Mouse (Mus musculus) spleen, adult 10 weeks (tissue): Measurements from ENCODE around the gene Iqcf6. TPM values are rescaled to one million over a fixed set of nuclear protein-coding genes. Genes with fewer than 3 reads are reported as not detected.

Experiments
- polyA plus RNA-seq: library from polyadenylated mRNA; stranded (reverse); fragments of 350-450 nt; fragmentation: Illumina TruSeq; extraction: RNeasy Lipid Tissue Mini Kit (QIAGEN cat#74804); gene quantifications from one replicate; pipeline ENCODE4 v1.2.3, GENCODE M21; 2015; ENCODE audit warnings: low replicate concordance; ENCODE audit not compliant: insufficient read depth

Iqcf6 gene
- polyA plus RNA-seq, result not detected

DNA sequence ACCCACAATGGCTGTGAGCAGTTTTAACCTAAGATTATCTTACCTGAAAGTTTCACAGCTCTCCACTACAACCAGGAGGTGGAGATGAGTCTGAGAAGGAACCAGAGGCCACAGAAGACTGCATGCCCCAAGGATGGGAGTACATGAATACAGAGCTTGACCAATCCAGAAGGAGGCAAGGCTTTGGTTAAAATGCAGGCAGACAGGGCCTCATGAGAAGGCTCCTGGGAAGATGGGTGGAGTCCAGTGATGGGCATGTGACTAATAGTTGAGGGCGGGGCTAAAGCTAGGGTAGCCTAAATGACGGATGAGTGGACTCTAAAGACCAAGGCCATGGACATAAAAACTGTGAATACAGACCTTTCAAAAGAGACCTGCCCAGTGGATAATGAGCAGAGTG, at the start of gene Iqcf6:
TSS of gene Iqcf6 (plus strand) at position 301 of the 400 bp plus-strand sequence.

DNA sequence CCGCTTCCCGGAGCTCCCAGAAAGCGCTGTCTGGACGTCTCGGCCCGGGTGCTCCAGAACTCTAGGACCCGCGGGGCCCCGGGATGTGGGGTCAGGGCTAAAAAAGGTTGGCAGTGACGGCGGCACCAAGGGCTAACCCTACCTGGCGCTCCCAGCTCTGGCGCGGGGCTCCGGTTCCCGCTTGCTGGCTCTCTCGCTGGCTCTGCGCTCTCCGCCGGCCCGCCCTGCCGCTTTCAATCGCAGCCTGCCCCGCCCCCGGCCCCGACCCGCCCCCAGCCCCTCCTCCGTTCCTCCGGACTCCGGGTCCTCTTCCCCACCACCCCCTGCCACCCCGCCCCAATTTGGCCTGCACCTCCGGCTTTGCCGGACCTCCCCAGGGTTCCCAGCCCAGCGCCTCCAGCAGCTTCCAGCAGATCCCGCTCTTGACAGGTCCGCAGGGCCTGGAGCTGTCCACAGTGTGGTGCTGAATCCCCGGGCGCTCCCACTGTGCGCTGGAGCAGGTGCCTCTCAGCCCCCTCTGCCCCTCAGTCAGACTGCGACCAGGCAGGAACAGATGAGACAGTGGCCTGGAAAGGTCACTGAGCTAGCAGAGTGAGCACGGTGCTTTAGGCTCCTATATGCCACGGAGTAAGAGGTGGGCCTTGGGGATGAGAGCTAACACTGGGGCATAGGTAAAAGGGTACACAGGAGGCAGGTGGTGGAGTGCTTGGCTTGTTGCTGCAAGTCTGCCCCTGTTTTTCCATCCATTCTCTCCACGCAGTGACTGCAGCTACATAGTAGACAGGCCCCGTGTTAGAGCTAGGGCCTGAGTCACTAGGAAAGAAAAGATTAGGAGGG, 29.7 kb downstream of the Iqcf6 start, which contains the start of gene Grm2:
TSS of gene Grm2 (minus strand) at position 199 of the 837 bp plus-strand sequence.

Other genes with a start within 250 kb of the Iqcf6 start
- 347 TPM for gene Rpl29, start 197.1 kb upstream of the Iqcf6 start, polyA plus RNA-seq
- 5.5 TPM for gene Acy1, start 188.3 kb upstream of the Iqcf6 start, polyA plus RNA-seq
- 19.7 TPM for gene Abhd14b, start 179.1 kb upstream of the Iqcf6 start, polyA plus RNA-seq
- gene Abhd14a, start 178.9 kb upstream of the Iqcf6 start, polyA plus RNA-seq, result 5.2 TPM
- 2.1 TPM for gene Pcbp4, start 173.3 kb upstream of the Iqcf6 start, polyA plus RNA-seq
- gene Gpr62, start 160.6 kb upstream of the Iqcf6 start, polyA plus RNA-seq, result not detected
- gene Rrp9, start 150.6 kb upstream of the Iqcf6 start, polyA plus RNA-seq, result 23.6 TPM
- gene Parp3, start 149.6 kb upstream of the Iqcf6 start, polyA plus RNA-seq, result 53.9 TPM
- not detected for gene Iqcf1, start 126.6 kb upstream of the Iqcf6 start, polyA plus RNA-seq
- not detected for gene Iqcf5, start 112.0 kb upstream of the Iqcf6 start, polyA plus RNA-seq
- gene Iqcf3, start 65.0 kb upstream of the Iqcf6 start, polyA plus RNA-seq, result not detected
- not detected for gene Iqcf4, start 55.6 kb upstream of the Iqcf6 start, polyA plus RNA-seq
- not detected for gene Grm2, start 29.5 kb downstream of the Iqcf6 start, polyA plus RNA-seq
- gene Tex264, start 59.3 kb downstream of the Iqcf6 start, polyA plus RNA-seq, result 25.8 TPM
- 16.4 TPM for gene Rad54l2, start 162.6 kb downstream of the Iqcf6 start, polyA plus RNA-seq
- 20.9 TPM for gene Dcaf1, start 195.3 kb downstream of the Iqcf6 start, polyA plus RNA-seq